Mouse (Mus musculus) myocyte (in vitro differentiated cells): ENCODE measurements at regions not wholly inside any gene's neighbourhood (a gene's known extent, or its start where the extent isn't known, plus 50 kb on each side); places are given as distances from the start of the nearest gene placed in this dataset.

ENCODE experiments used
- H3K27me3 ChIP-seq: one replicate; pipeline ENCODE4 v1.6.1; 2011; ENCODE audit not compliant: control insufficient read depth, insufficient read depth, insufficient read length
- H3K36me3 ChIP-seq: one replicate; pipeline ENCODE4 v1.6.1; 2011; ENCODE audit not compliant: control insufficient read depth, insufficient read depth
- H3K4me2 ChIP-seq: one replicate; pipeline ENCODE4 v1.6.1; 2011; ENCODE audit warnings: low read depth, control low read depth
- H3K4me3 ChIP-seq: one replicate; pipeline ENCODE4 v1.5.1; 2011; ENCODE audit warnings: mild to moderate bottlenecking, control low read depth, moderate library complexity
- H3K79me2 ChIP-seq: one replicate; pipeline ENCODE4 v1.6.1; 2011; ENCODE audit not compliant: control insufficient read depth, insufficient read depth
- H3ac ChIP-seq: one replicate; pipeline ENCODE4 v1.6.1; 2011; ENCODE audit not compliant: control insufficient read depth, insufficient read length
- CEBPB ChIP-seq: IDR thresholded peaks from 2 replicates; pipeline ENCODE4 v1.6.1; 2011; ENCODE audit warnings: mild to moderate bottlenecking, moderate library complexity; ENCODE audit not compliant: poor library complexity, insufficient read depth, severe bottlenecking
- E2F4 ChIP-seq: IDR thresholded peaks from one replicate; pipeline ENCODE4 v1.6.1; 2011; ENCODE audit warnings: mild to moderate bottlenecking, control low read depth, moderate library complexity; ENCODE audit not compliant: insufficient read depth
- MAX ChIP-seq: IDR thresholded peaks from one replicate; pipeline ENCODE4 v1.6.1; 2011; ENCODE audit warnings: low read depth, mild to moderate bottlenecking, control low read depth
- MYOD1 ChIP-seq, 3 experiments: IDR thresholded peaks; one replicate each; pipeline ENCODE4 v1.6.1; 2011; ENCODE audit warnings: control low read depth in 2 of 3, low read depth in 2 of 3, mild to moderate bottlenecking in 2 of 3, moderate library complexity in 1 of 3; ENCODE audit not compliant: insufficient read length in 2 of 3, control insufficient read depth in 1 of 3
- MYOG ChIP-seq, 3 experiments: IDR thresholded peaks; one replicate each; pipeline ENCODE4 v1.6.1; 2011; ENCODE audit warnings: control low read depth in 2 of 3, low read depth in 2 of 3, mild to moderate bottlenecking in 2 of 3; ENCODE audit not compliant: insufficient read length in 2 of 3, control insufficient read depth in 1 of 3, insufficient read depth in 1 of 3
- POLR2A ChIP-seq: IDR thresholded peaks from one replicate; pipeline ENCODE4 v1.6.1; 2011; ENCODE audit warnings: low read depth, mild to moderate bottlenecking, control low read depth, moderate library complexity; ENCODE audit not compliant: insufficient read length
- POLR2AphosphoS2 ChIP-seq: IDR thresholded peaks from one replicate; pipeline ENCODE4 v1.6.1; 2011; ENCODE audit warnings: low read depth, control low read depth; ENCODE audit not compliant: insufficient read length
- REST ChIP-seq: IDR thresholded peaks from one replicate; pipeline ENCODE4 v1.6.1; 2011; ENCODE audit warnings: mild to moderate bottlenecking, control low read depth, moderate library complexity; ENCODE audit not compliant: insufficient read depth, insufficient read length
- SRF ChIP-seq: IDR thresholded peaks from one replicate; pipeline ENCODE4 v1.6.1; 2011; ENCODE audit warnings: low read depth; ENCODE audit not compliant: control insufficient read depth, insufficient read length
- TCF12 ChIP-seq: IDR thresholded peaks from one replicate; pipeline ENCODE4 v1.6.1; 2011; ENCODE audit warnings: mild to moderate bottlenecking, control low read depth; ENCODE audit not compliant: poor library complexity, insufficient read depth, severe bottlenecking
- TCF3 ChIP-seq: IDR thresholded peaks from one replicate; pipeline ENCODE4 v1.6.1; 2011; ENCODE audit warnings: low read depth, control low read depth; ENCODE audit not compliant: insufficient read length
- USF1 ChIP-seq: IDR thresholded peaks from one replicate; pipeline ENCODE4 v1.6.1; 2011; ENCODE audit warnings: low read depth, mild to moderate bottlenecking, control low read depth, moderate library complexity

DNA sequence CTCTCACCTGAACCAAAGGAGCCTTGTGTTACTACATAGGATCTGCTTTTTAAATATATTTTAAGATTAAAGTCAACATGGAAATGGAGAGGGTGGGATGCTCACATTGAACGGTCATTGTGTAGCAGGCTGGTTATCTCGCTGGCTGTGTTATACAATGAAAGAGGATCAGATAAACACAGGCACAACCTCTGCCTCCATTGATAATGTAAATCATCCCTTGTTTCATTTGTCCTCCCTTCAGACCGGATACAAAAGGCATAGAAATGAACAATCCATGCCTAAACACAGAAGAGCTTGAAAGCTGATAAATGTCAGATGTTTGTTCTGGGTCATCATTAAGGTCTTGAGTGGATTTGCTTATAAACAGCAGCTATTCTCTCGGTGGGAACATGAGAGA, 458.9 kb upstream of the Smim15 start:
- no peak overlapping the region for H3K4me3 ChIP-seq
- TF ChIP-seq SRF (no peak), POLR2AphosphoS2 (no peak), TCF3 (no peak), USF1 (no peak), MYOG (IDR thresholded peaks at IDR 0.05; ENCODE audit: control insufficient read depth in 1 of 3, insufficient read depth in 1 of 3, insufficient read length in 2 of 3, low read depth in 2 of 3) (no peak), MAX (no peak)
- H3K79me2 ChIP-seq = no peaks in the 10 kb centered on the region
- no peaks in the 10 kb centered on the region for H3K27me3 ChIP-seq
- no peak overlapping the region for H3K4me2 ChIP-seq
- H3K36me3 ChIP-seq = no peaks in the 10 kb centered on the region
- H3ac ChIP-seq = no peak overlapping the region

DNA sequence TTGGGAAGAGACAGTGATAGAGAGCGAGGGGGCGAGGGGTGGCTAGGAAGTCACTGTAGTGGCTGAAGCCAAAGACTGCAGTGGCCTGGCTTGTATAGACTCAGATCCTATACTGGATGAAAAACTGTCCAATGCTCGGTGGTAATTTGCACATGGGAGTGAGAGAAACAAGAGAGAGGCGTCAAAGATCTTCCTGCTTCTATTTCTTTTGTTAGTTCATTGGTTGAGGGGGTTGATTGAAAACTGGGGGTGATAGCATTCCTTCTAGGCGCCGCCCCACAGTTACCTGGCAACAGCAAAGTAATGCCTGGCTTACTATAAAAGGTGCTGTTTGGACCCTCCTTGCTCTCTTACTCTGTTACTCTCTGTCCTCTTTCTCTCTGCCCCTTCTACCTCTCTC, 465.3 kb upstream of the Smim15 start:
- no peak overlapping the region for H3K4me3 ChIP-seq
- TF ChIP-seq POLR2AphosphoS2 (no peak), REST (no peak), TCF12 (no peak), E2F4 (no peak), SRF (no peak), POLR2A (no peak), CEBPB (no peak), USF1 (no peak), MYOG (IDR thresholded peaks at IDR 0.05; ENCODE audit: control insufficient read depth in 1 of 3, insufficient read depth in 1 of 3, insufficient read length in 2 of 3, low read depth in 2 of 3) (no peak), MAX (no peak), TCF3 (no peak), MYOD1 (IDR thresholded peaks at IDR 0.05; ENCODE audit: control insufficient read depth in 1 of 3, insufficient read length in 2 of 3, low read depth in 2 of 3) (no peak)
- H3K79me2 ChIP-seq = no peaks in the 10 kb centered on the region
- no peaks in the 10 kb centered on the region for H3K36me3 ChIP-seq
- no peak overlapping the region for H3K4me2 ChIP-seq
- H3K27me3 ChIP-seq = no peaks in the 10 kb centered on the region
- H3ac ChIP-seq = no peak overlapping the region

DNA sequence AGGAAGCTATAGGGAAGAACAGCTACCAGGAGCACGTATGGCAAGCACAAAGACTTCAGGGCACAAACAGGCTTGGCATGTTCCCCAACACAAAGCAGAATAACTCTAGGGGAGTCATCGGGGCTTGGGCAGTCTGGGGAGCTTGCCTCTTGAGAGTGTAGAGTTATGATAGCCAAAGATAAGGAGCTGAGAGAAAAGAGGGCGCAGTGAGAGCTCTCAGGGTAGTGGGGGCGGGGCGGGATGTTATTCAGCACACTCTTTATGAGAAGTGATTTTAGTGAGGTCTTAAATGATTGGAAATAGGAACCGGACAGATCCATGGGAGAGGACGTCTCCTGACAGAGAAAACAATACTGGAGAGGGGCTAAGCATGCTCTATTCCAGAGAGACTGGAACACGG, 466.4 kb upstream of the Smim15 start:
- Histone ChIP-seq H3K27me3 (no peaks in the 10 kb centered on the region), H3K79me2 (no peaks in the 10 kb centered on the region), H3ac (no peak overlapping the region), H3K4me3 (no peak overlapping the region), H3K4me2 (no peak overlapping the region), H3K36me3 (no peaks in the 10 kb centered on the region)
- TF ChIP-seq REST (no peak), MAX (no peak), MYOD1 (IDR thresholded peaks at IDR 0.05; ENCODE audit: control insufficient read depth in 1 of 3, insufficient read length in 2 of 3, low read depth in 2 of 3) (no peak), POLR2AphosphoS2 (no peak), USF1 (no peak), E2F4 (no peak), TCF3 (no peak), CEBPB (no peak), SRF (no peak), POLR2A (no peak), MYOG (IDR thresholded peaks at IDR 0.05; ENCODE audit: control insufficient read depth in 1 of 3, insufficient read depth in 1 of 3, insufficient read length in 2 of 3, low read depth in 2 of 3) (no peak), TCF12 (no peak)

DNA sequence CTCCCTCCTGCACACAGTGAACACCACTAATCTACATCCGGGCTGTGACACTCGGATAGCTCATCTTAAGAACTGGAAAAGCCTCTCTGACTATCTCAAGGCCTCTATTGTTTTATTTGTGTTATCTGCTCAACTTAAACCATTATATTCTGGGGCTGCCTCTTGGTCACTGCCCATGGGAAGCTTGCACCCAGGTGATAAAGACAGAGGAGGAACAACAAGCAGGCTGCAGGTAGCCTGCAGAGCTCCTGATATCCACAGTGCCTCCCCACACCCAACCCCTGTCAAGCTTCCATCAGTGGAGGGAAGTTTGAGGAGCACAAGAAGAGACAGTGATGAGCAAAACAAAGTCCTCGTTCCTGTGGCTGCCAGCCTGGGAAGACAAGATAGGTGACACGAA, 467.0 kb upstream of the Smim15 start:
- Histone ChIP-seq H3ac (no peak overlapping the region), H3K79me2 (no peaks in the 10 kb centered on the region), H3K4me2 (no peak overlapping the region), H3K36me3 (no peaks in the 10 kb centered on the region), H3K27me3 (no peaks in the 10 kb centered on the region), H3K4me3 (no peak overlapping the region)
- TF ChIP-seq USF1 = no peak

DNA sequence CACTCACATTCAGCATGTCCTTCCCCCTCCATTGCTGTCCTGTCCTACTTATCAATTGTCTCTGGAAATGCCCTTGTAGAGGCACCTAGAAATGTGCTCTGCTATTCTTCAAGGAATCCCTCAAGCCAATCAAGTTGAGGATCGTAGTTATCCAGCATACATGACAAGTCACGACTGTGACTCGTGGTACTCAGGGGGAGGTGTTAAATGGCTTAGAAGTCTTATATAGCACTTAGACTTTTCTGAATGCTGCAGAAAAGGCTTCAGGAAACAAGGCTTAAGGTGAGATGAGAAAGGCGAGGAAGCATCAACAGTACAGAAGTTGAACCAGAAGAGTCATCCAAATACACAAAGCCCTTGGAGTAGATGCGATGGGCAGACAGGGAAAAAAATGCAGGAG, 467.5 kb upstream of the Smim15 start:
- TF ChIP-seq POLR2A (no peak), MYOG (IDR thresholded peaks at IDR 0.05; ENCODE audit: control insufficient read depth in 1 of 3, insufficient read depth in 1 of 3, insufficient read length in 2 of 3, low read depth in 2 of 3) (no peak), POLR2AphosphoS2 (no peak), CEBPB (no peak), MYOD1 (IDR thresholded peaks at IDR 0.05; ENCODE audit: control insufficient read depth in 1 of 3, insufficient read length in 2 of 3, low read depth in 2 of 3) (no peak), USF1 (no peak), E2F4 (no peak), TCF12 (no peak), REST (no peak), TCF3 (no peak), SRF (no peak), MAX (no peak)

DNA sequence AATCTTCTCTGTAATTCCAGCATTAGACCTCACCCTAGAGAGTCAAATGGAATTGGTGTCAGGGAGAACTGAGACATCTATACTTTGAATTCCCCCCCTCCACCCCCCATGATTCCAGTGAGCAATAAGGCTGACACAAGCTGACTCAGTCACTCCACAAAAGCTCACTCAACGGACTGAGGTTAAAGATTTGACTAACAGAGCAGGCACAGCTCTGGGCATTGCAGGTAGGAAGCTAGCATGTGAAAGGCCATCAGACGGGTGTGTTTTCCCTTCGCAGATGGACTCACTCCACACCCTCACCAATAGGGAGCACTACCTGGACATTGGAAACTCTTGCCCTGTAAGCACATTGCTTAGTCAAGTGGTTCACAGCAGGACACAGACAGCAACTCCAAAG, 469.2 kb upstream of the Smim15 start:
- no peak for TF ChIP-seq USF1
- Histone ChIP-seq H3K27me3 (no peaks in the 10 kb centered on the region), H3ac (no peak overlapping the region), H3K4me2 (no peak overlapping the region), H3K4me3 (no peak overlapping the region), H3K79me2 (no peaks in the 10 kb centered on the region), H3K36me3 (no peaks in the 10 kb centered on the region)

More for the DNA sequence above, 467.5 kb upstream of the Smim15 start:
- no peak overlapping the region for H3K4me3 ChIP-seq
- no peak overlapping the region for H3ac ChIP-seq
- H3K4me2 ChIP-seq = no peak overlapping the region
- no peaks in the 10 kb centered on the region for H3K36me3 ChIP-seq
- no peaks in the 10 kb centered on the region for H3K79me2 ChIP-seq
- H3K27me3 ChIP-seq = no peaks in the 10 kb centered on the region
